Comparison of ENCODE assay signal across 8 mouse cellular contexts in the genomic region with DNA sequence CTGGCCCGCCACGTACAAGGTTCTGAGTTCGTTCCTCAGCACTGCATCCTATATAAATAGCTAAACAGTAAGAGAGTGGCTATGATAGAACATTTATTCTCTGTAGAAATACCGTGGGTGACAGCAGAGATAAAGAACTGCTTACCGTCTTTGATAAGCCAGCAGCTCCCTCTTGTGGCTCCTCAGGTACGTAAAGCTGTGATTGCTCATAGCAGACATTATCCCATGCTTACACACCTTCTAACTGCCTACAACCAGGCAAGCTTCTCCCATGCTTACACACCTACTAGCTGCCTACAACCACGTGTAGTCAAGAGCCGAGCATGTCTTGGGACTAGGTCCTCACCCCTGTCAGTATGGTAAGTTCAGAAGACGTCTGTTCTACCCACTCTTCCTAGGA. TPM values are rescaled to one million over a fixed set of nuclear protein-coding genes. Genes with fewer than 3 reads are reported as not detected.
DNase-seq lines count a peak whose midpoint lies in the region; ATAC-seq and TF ChIP-seq lines count a peak whose summit lies in the region.

No protein-coding gene starts in this region.

- H3K4me2 ChIP-seq in heart, embryonic 12.5 days, result no peak overlapping the region
- H3K4me2 ChIP-seq in hindbrain, embryonic 14.5 days (replicated peaks), result no peak overlapping the region

- TF ChIP-seq POLR2A in heart, adult 2 months (IDR thresholded peaks at IDR 0.05; ENCODE audit: insufficient read depth, low read depth, low read length), result no peak
- TF ChIP-seq POLR2A in spleen, adult 2 months (IDR thresholded peaks at IDR 0.05; ENCODE audit: low read depth, low read length), result no peak

- H3K9ac ChIP-seq in heart, adult 2 months (ENCODE audit: low read depth, low read length), result no peak overlapping the region
- H3K9ac ChIP-seq in heart, embryonic 12.5 days, result no peak overlapping the region
- no peak overlapping the region for H3K9ac ChIP-seq in hindbrain, embryonic 14.5 days

- intact Hi-C loops in heart, adult 2 months (cut with DNase I), result loop anchor here (2.0 to 10.0 kb wide), 4 partner anchors 61 to 627 kb away; no protein-coding TSS in a partner anchor

- peak; percentile 80 for TF ChIP-seq CTCF in heart, adult 2 months (IDR thresholded peaks at IDR 0.05)
- TF ChIP-seq CTCF in spleen, adult 2 months (IDR thresholded peaks at IDR 0.05; ENCODE audit: extremely low read depth, insufficient read depth, insufficient read length, insufficient replicate concordance), result peak; percentile 50; the same call in 1 of the 2 replicates

- no peaks in the 10 kb centered on the region for H3K27me3 ChIP-seq in heart, adult 2 months (ENCODE audit: control insufficient read depth, insufficient read depth, low read length)
- H3K27me3 ChIP-seq in heart, embryonic 12.5 days (replicated peaks), result no peaks in the 10 kb centered on the region
- no peaks in the 10 kb centered on the region for H3K27me3 ChIP-seq in embryonic facial prominence, embryonic 10.5 days (replicated peaks; ENCODE audit: low read depth, poor library complexity, severe bottlenecking)
- H3K27me3 ChIP-seq in hindbrain, embryonic 14.5 days (ENCODE audit: control insufficient read depth, insufficient read depth, low read length), result no peaks in the 10 kb centered on the region
- no peaks in the 10 kb centered on the region for H3K27me3 ChIP-seq in spleen, adult 2 months (ENCODE audit: control insufficient read depth, insufficient read depth, low read length)

- no peaks in the 10 kb centered on the region for H3K4me1 ChIP-seq in heart, adult 2 months (ENCODE audit: control insufficient read depth, insufficient read depth, low read length)
- H3K4me1 ChIP-seq in heart, embryonic 12.5 days (replicated peaks), result no peaks in the 10 kb centered on the region
- no peaks in the 10 kb centered on the region for H3K4me1 ChIP-seq in embryonic facial prominence, embryonic 10.5 days
- H3K4me1 ChIP-seq in hindbrain, embryonic 14.5 days (replicated peaks; ENCODE audit: control insufficient read depth, insufficient read depth, low read length), result no peaks in the 10 kb centered on the region
- H3K4me1 ChIP-seq in spleen, adult 2 months (ENCODE audit: control insufficient read depth, insufficient read depth, insufficient read length), result no peaks in the 10 kb centered on the region

- H3K27ac ChIP-seq in heart, adult 2 months, result no peak overlapping the region
- H3K27ac ChIP-seq in heart, embryonic 12.5 days (ENCODE audit: poor library complexity, severe bottlenecking), result no peak overlapping the region
- H3K27ac ChIP-seq in embryonic facial prominence, embryonic 10.5 days (replicated peaks), result no peak overlapping the region
- H3K27ac ChIP-seq in hindbrain, embryonic 14.5 days, result no peak overlapping the region
- H3K27ac ChIP-seq in spleen, adult 2 months (ENCODE audit: insufficient read depth, low read length), result no peak overlapping the region

- H3K4me3 ChIP-seq in heart, adult 2 months, result no peak overlapping the region
- H3K4me3 ChIP-seq in heart, embryonic 12.5 days, result no peak overlapping the region
- no peak overlapping the region for H3K4me3 ChIP-seq in embryonic facial prominence, embryonic 10.5 days
- H3K4me3 ChIP-seq in hindbrain, embryonic 14.5 days (replicated peaks; ENCODE audit: low read length), result no peak overlapping the region
- no peak overlapping the region for H3K4me3 ChIP-seq in spleen, adult 2 months (ENCODE audit: extremely low read depth, insufficient read depth, insufficient read length)

- no peaks in the 10 kb centered on the region for H3K36me3 ChIP-seq in heart, adult 2 months (ENCODE audit: control insufficient read depth, insufficient read depth, low read length)
- no peaks in the 10 kb centered on the region for H3K36me3 ChIP-seq in heart, embryonic 12.5 days
- H3K36me3 ChIP-seq in embryonic facial prominence, embryonic 10.5 days (replicated peaks), result no peaks in the 10 kb centered on the region
- no peaks in the 10 kb centered on the region for H3K36me3 ChIP-seq in hindbrain, embryonic 14.5 days (replicated peaks; ENCODE audit: control insufficient read depth, insufficient read depth)
- H3K36me3 ChIP-seq in spleen, adult 2 months (ENCODE audit: control insufficient read depth, insufficient read depth, low read length), result no peaks in the 10 kb centered on the region

- no peaks in the 10 kb centered on the region for H3K9me3 ChIP-seq in heart, embryonic 12.5 days (replicated peaks)
- H3K9me3 ChIP-seq in embryonic facial prominence, embryonic 10.5 days, result no peaks in the 10 kb centered on the region
- no peaks in the 10 kb centered on the region for H3K9me3 ChIP-seq in hindbrain, embryonic 14.5 days (ENCODE audit: control insufficient read depth, low read length)

- DNase-seq in heart, adult 2 months, result peak; percentile 31 to 50
- DNase-seq in adrenal gland, postnatal 10 days, result peak; percentile 75
- peak; percentile 54 for DNase-seq in embryonic facial prominence, embryonic 10.5 days (ENCODE audit: low spot score)
- DNase-seq in hindbrain, embryonic 14.5 days (ENCODE audit: low spot score), result peak; percentile 81
- peak; percentile 48 for DNase-seq in layer of hippocampus, adult 9-11 months
- DNase-seq in lung, postnatal 14 days, result peak; percentile 76
- DNase-seq in spleen, adult 2 months (ENCODE audit: low read depth in 1 of 2, low spot score in 2 of 2), result peak; percentile 22 to 34

- no peaks in the 10 kb centered on the region for H3K79me2 ChIP-seq in heart, adult 2 months (replicated peaks; ENCODE audit: control insufficient read depth, insufficient read depth, low read length)

- WGBS in heart, adult 2 months, result 15% methylated on average over 9 of the region's 9 CpGs
- 22% methylated on average over 9 of the region's 9 CpGs for WGBS in heart, embryonic 12.5 days
- 33% methylated on average over 9 of the region's 9 CpGs for WGBS in embryonic facial prominence, embryonic 10.5 days
- 22% methylated on average over 9 of the region's 9 CpGs for WGBS in hindbrain, embryonic 14.5 days
- 16% methylated on average over 9 of the region's 9 CpGs for WGBS in spleen, adult 2 months

- no peak for TF ChIP-seq EP300 in heart, adult 2 months (IDR thresholded peaks at IDR 0.05; ENCODE audit: insufficient read depth, low read depth, low read length)

- no peak for ATAC-seq in heart, embryonic 12.5 days (ENCODE audit: insufficient number of reproducible peaks, low FRiP score)
- ATAC-seq in hindbrain, embryonic 14.5 days (ENCODE audit: low FRiP score), result no peak

RNA-seq across cellular contexts. Expression of a gene that starts 7.5 kb away (rescaled TPM):
- total RNA-seq in heart, adult 2 months (2021), result not detected
- 0.04 TPM in 1 of 2 replicates, not detected in the other for polyA plus RNA-seq in heart, adult 2 months (2012; rRNA removed)
- polyA plus RNA-seq in heart, embryonic 12.5 days (2016; fragmentation: Nextera tagmentation; extraction: Ambion mirVana), result not detected in 2 replicates
- total RNA-seq in adrenal gland, postnatal 10 days (2021), result not detected
- not detected in 2 replicates for polyA plus RNA-seq in embryonic facial prominence, embryonic 10.5 days (2016; fragmentation: Nextera tagmentation; extraction: Ambion mirVana)
- not detected in 2 replicates for polyA plus RNA-seq in hindbrain, embryonic 14.5 days (2014; fragmentation: Nextera tagmentation; extraction: Ambion mirVana)
- polyA plus RNA-seq in spleen, adult 2 months (2012; rRNA removed), result not detected in 2 replicates

RNA-seq across cellular contexts. Expression of a gene that starts 16.4 kb away (rescaled TPM):
- total RNA-seq in heart, adult 2 months (2021), result not detected
- polyA plus RNA-seq in heart, adult 2 months (2012; rRNA removed), result 0.04 TPM in 1 of 2 replicates, not detected in the other
- polyA plus RNA-seq in heart, embryonic 12.5 days (2016; fragmentation: Nextera tagmentation; extraction: Ambion mirVana), result not detected in 2 replicates
- under 1 TPM in 1 of 2 experiments, not detected in 1; 0.12 TPM for total RNA-seq in adrenal gland, postnatal 10 days (2021)
- polyA plus RNA-seq in embryonic facial prominence, embryonic 10.5 days (2016; fragmentation: Nextera tagmentation; extraction: Ambion mirVana), result not detected in 2 replicates
- polyA plus RNA-seq in hindbrain, embryonic 14.5 days (2014; fragmentation: Nextera tagmentation; extraction: Ambion mirVana), result 0.22 and 0.24 TPM in 2 replicates
- 0.02 TPM in 1 of 2 replicates, not detected in the other for polyA plus RNA-seq in spleen, adult 2 months (2012; rRNA removed)

RNA-seq across cellular contexts. Expression of a gene that starts 38.2 kb away (rescaled TPM):
- 1 to 10 TPM; 8.6 to 9.1 TPM for total RNA-seq in heart, adult 2 months (2021)
- polyA plus RNA-seq in heart, adult 2 months (2012; rRNA removed), result 4.6 and 11.1 TPM in 2 replicates
- 13.5 and 13.7 TPM in 2 replicates for polyA plus RNA-seq in heart, embryonic 12.5 days (2016; fragmentation: Nextera tagmentation; extraction: Ambion mirVana)
- 10 to 100 TPM; 14.5 to 15.4 TPM for total RNA-seq in adrenal gland, postnatal 10 days (2021)
- polyA plus RNA-seq in embryonic facial prominence, embryonic 10.5 days (2016; fragmentation: Nextera tagmentation; extraction: Ambion mirVana), result 19.7 and 22.4 TPM in 2 replicates
- 26.9 and 32.6 TPM in 2 replicates for polyA plus RNA-seq in hindbrain, embryonic 14.5 days (2014; fragmentation: Nextera tagmentation; extraction: Ambion mirVana)
- 3.4 and 3.7 TPM in 2 replicates for polyA plus RNA-seq in spleen, adult 2 months (2012; rRNA removed)

RNA-seq across cellular contexts. Expression of a gene that starts 38.4 kb away (rescaled TPM):
- 10 to 100 TPM; 10.8 to 11.5 TPM for total RNA-seq in heart, adult 2 months (2021)
- 6.2 and 9.9 TPM in 2 replicates for polyA plus RNA-seq in heart, adult 2 months (2012; rRNA removed)
- 15.1 and 17.4 TPM in 2 replicates for polyA plus RNA-seq in heart, embryonic 12.5 days (2016; fragmentation: Nextera tagmentation; extraction: Ambion mirVana)
- total RNA-seq in adrenal gland, postnatal 10 days (2021), result 10 to 100 TPM; 10.4 to 11.8 TPM
- 21.5 and 22.5 TPM in 2 replicates for polyA plus RNA-seq in embryonic facial prominence, embryonic 10.5 days (2016; fragmentation: Nextera tagmentation; extraction: Ambion mirVana)
- polyA plus RNA-seq in hindbrain, embryonic 14.5 days (2014; fragmentation: Nextera tagmentation; extraction: Ambion mirVana), result 16.2 and 20.9 TPM in 2 replicates
- polyA plus RNA-seq in spleen, adult 2 months (2012; rRNA removed), result 6.8 and 10.8 TPM in 2 replicates

Comparison
In these comparisons a context has a peak if more than half of its experiments do, and no peak if none do; other contexts are left out.
1. DNase-seq: peak in every context shown above with its lines; median percentile 81 in hindbrain, embryonic 14.5 days; 76 in lung, postnatal 14 days; 75 in adrenal gland, postnatal 10 days; 54 in embryonic facial prominence, embryonic 10.5 days; 48 in layer of hippocampus, adult 9-11 months; 40 in heart, adult 2 months; 28 in spleen, adult 2 months.